Comparison of ENCODE assay signal across 23 mouse cellular contexts in the genomic region with DNA sequence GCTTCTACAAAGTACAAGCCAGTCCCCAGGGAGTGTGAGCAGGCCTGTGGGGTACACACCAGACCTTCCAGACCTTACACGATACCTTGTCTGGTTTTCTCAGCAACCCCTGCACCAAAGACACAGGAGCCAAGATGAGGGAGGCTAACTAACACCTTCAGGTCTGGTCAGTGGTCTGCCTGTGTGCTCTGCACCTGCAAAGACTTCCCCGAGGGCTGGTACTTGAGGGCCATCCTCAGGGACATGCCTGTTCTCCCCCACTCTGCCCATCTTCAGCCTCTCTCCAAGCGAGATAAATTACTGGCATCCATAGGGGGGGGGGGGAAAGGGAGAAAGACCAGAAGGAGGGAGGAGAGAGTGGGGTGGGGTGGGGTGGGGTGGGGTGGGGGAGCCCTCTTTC.
"Had no signal": no experiment of that assay in that cellular context is flagged by ENCODE, and none has a peak within 500 bp of the region (broad histone marks: within the 10 kb centered on the region; RNA-seq: fewer than 3 reads in every experiment).

No protein-coding gene starts in this region.

- H3K27ac ChIP-seq: gastrocnemius, adult 2 months; hindbrain, embryonic 10.5 days; hindbrain, embryonic 12.5 days; hindbrain, embryonic 14.5 days; intestine, embryonic 15.5 days; kidney, postnatal 0 days; limb, embryonic 12.5 days; liver, embryonic 13.5 days had no signal

- ATAC-seq: hindbrain, embryonic 16.5 days; inflammation-experienced regulatory T-cells, adult 6 months; intestine, embryonic 15.5 days; intestine, postnatal 0 days had no signal

- H3K4me1 ChIP-seq: heart, embryonic 12.5 days; hindbrain, embryonic 10.5 days; hindbrain, embryonic 12.5 days; intestine, embryonic 15.5 days; limb, embryonic 12.5 days; liver, embryonic 13.5 days had no signal

- H3K27me3 ChIP-seq: hindbrain, embryonic 12.5 days; intestine, embryonic 15.5 days; liver, embryonic 13.5 days had no signal

- H3K4me2 ChIP-seq: heart, embryonic 12.5 days; hindbrain, embryonic 12.5 days; hindbrain, embryonic 14.5 days; intestine, embryonic 15.5 days; limb, embryonic 12.5 days; liver, embryonic 13.5 days had no signal

- H3K36me3 ChIP-seq: heart, embryonic 12.5 days; hindbrain, embryonic 10.5 days; hindbrain, embryonic 12.5 days; intestine, embryonic 15.5 days; limb, embryonic 12.5 days; liver, embryonic 13.5 days had no signal

- DNase-seq: gastrocnemius, adult 2 months; gastrocnemius, postnatal 10 days; gastrocnemius, postnatal 25 days; heart, postnatal 10 days; heart, postnatal 4 days; kidney, adult 18-20 months; kidney, adult 8-10 months; kidney, postnatal 14 days; kidney, postnatal 36 days; layer of hippocampus, adult 9-11 months; layer of hippocampus, postnatal 36 days; left cerebral cortex, postnatal 4 days; liver, embryonic 13.5 days had no signal

- H3K9me3 ChIP-seq: hindbrain, embryonic 10.5 days; hindbrain, embryonic 12.5 days; intestine, embryonic 15.5 days; limb, embryonic 12.5 days; liver, embryonic 13.5 days had no signal

- H3K9ac ChIP-seq: heart, embryonic 12.5 days; hindbrain, embryonic 12.5 days; hindbrain, embryonic 14.5 days; intestine, embryonic 15.5 days; limb, embryonic 12.5 days; liver, embryonic 13.5 days had no signal

- H3K4me3 ChIP-seq: gastrocnemius, adult 2 months; heart, embryonic 12.5 days; hindbrain, embryonic 10.5 days; hindbrain, embryonic 12.5 days; intestine, embryonic 15.5 days; limb, embryonic 12.5 days; liver, embryonic 13.5 days had no signal
